Mouse (Mus musculus) embryonic fibroblast, embryonic 13.5 days (primary cell): ENCODE measurements around the gene Rnase13.

Experiments used
- CTCF ChIP-seq: IDR thresholded peaks from 2 replicates; pipeline ENCODE4 v1.5.1; 2011; ENCODE audit warnings: mild to moderate bottlenecking, control low read depth, low read length, moderate library complexity, borderline replicate concordance; ENCODE audit not compliant: insufficient read depth
- POLR2A ChIP-seq: IDR thresholded peaks from 2 replicates; pipeline ENCODE4 v1.6.1; 2011; ENCODE audit warnings: low read depth, mild to moderate bottlenecking, control low read depth, low read length, moderate library complexity

DNA sequence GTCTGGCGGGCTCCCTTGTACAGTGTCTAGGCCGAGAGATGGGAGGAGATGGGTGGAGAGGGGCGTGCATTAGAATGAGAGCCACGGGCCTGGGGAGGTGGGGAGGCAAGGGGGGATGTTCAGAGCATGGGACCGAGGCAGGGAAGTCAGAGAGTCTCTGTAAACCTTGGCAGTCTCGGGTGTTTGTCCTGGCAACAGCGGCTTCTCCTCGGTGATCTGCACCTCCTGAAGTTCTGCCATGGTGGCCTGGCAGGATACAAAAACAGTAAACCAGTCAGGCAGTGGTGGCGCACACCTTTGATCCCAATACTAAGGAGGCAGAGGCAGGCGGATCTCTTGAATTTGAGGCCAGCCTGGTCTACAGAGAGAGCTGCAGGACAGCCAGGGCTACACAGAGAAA lies 11.3 kb downstream of the Rnase13 start:
- TF ChIP-seq CTCF (no peak), POLR2A (no peak)
